Mouse (Mus musculus) spleen, postnatal 4 days (tissue): ENCODE results near the gene Vps53.

Experiments used
- DNase-seq, 2 experiments: peaks; one replicate each; pipeline ENCODE4 v3.0.0; 2022; ENCODE audit warnings: low spot score in 2 of 2

Vps53 gene

DNA sequence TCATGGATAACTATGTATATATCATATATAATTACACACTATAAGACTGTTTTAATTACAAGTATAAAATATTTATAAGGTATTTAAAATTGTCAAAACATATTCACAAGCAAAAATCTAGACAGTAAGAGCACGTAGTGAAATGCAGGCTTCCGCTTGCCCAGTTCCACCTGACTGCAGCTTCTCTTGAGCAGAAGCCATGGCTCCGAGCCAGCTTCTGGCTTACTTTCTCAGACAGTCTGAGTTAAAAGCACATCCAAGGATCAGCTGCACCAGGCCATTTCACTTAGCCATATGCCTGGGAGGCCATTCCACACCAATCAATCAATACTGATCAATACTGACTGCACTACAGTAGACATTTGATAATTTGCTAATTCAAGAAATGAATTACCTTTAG, 10.5 kb downstream of the Vps53 start:
- no peak for DNase-seq

- peak; percentile 57 to 84 for DNase-seq
Observed at GRCm38 (mm10) chr11:76167079-76167765, 12.2 kb downstream of the Vps53 start.

GRCm38 (mm10) chr11:76166657-76167056, 12.8 kb downstream of the Vps53 start:
- no peak for DNase-seq

DNA sequence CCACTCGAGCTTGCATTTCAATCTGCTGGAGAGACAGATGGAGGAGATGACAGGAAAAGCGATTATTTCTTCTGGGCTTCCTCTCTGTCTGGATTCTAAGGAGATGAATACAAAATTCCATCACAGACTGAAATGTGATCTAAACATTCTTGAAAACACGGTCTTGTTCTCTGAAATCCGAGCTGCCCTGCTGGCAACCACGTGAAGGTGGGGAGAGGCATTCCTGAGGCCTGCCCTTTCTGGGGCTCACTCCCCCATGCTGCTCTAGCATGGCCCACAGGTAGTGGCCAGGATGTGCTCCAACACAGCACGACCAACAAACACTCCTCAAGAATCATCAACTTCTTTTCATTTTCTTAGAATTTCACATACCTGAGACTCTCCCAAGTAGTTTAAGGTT, 19.2 kb downstream of the Vps53 start:
- DNase-seq = no peak

GRCm38 (mm10) chr11:76158375-76158774, 21.1 kb downstream of the Vps53 start:
- DNase-seq = no peak

GRCm38 (mm10) chr11:76154861-76155260, 24.6 kb downstream of the Vps53 start:
- no peak for DNase-seq

GRCm38 (mm10) chr11:76154200-76154599, 25.2 kb downstream of the Vps53 start:
- no peak for DNase-seq

GRCm38 (mm10) chr11:76153236-76153951, 26.1 kb downstream of the Vps53 start:
- DNase-seq = no peak

GRCm38 (mm10) chr11:76150980-76151379, 28.5 kb downstream of the Vps53 start:
- no peak for DNase-seq

DNA sequence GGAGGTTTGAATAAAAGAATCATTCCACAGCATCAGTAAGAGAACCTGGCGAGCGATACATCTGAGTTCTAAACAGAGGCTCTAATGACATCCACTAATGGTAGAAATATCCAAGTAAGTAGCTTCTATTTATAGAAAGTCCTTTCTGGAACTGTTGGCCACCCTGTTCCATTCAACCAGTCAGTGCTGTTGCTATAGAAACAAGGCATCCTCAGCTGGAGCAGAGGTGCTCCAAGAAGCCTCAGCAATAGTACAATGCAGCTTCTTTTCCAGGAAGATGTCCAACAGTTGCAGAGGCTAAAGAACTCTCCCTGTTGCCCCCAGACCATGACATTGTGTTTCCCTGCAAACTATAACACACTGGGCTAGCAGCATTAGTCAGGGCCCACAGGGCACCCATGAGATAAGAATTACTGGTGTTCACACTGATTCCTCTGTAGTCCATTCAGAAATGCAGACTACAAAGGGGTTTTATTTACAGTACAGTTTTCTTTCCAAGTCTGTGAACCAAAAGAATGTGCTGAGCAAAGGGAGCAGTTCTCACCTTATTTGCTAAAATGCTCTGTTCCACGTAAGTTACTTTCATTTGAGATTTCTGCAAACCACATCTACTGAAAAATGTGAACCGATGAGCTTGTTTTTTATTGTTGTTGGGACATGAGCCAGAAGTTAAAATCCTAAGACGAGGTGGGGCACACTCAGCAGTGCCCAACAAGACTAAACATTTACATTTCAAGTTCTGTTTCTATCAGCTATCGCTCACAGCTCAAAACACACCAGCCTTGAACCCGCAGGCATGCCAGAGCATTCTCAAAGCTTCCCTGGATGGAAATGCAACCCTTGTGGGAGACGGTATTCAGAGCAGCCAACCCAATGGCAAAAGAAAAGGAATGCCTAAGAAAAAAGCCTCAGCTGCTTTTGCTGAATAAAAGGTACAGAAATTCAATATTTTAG, 31.1 kb downstream of the Vps53 start:
- no peak for DNase-seq

DNA sequence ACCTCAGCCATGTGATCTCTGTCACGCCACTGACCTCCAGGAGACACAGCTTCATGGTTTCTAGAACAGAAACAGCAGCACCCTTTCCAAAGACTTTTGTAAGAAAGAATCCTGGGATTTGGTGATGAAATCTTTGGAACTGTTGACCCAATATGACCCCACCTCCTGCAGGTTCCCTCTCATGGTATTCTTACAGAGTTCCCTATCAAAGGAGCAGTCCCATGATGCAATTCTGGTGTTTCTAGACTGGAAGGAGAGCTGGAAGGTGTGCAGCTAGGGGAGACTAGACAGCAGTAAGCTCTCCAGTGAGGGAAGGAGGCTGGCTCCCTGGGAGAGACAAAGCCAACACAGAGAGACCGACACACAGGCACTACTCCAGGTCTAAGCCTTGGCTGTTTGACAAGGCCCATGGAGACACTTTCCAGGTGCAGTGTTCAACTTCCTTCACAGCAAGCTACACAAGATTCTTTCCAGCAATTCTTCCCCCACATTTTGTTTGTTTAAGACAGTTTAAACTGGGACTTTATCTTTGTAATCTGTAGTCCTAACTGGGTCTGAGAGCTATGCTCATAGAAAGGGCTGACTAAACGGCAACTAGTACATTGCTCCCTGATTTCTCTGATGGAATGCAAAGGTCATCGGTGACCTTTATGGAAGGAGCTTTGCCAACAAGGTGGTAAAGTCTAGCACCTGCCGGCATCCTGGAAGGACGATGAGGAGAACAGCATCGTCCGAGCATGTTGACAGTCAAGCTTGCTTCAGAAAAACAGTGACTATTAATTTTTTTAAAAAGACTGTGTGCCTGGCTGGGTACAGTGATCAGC, 33.0 kb downstream of the Vps53 start:
- DNase-seq = no peak

GRCm38 (mm10) chr11:76145169-76145568, 34.3 kb downstream of the Vps53 start:
- DNase-seq = no peak

- no peak for DNase-seq
Observed at GRCm38 (mm10) chr11:76144386-76144785, 35.1 kb downstream of the Vps53 start.

DNA sequence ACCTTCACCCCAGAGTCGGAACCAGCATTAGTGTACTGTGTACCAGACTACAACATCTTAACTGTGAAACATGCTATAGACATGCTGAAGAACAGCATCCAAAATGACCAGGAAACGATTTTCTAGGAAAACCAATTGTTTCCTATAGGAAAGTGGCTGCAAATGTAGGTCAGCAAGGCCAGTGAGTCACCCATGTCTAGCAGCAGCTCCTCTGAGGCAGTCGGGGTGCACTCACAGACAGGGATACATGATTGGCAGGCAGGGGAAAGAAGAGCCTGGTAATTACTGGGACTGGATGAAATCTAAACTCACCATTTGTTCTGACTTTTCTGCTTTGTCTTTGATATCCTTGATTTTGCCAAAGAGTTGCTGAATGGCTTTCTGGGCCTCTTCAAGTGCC, 41.5 kb downstream of the Vps53 start:
- no peak for DNase-seq

DNA sequence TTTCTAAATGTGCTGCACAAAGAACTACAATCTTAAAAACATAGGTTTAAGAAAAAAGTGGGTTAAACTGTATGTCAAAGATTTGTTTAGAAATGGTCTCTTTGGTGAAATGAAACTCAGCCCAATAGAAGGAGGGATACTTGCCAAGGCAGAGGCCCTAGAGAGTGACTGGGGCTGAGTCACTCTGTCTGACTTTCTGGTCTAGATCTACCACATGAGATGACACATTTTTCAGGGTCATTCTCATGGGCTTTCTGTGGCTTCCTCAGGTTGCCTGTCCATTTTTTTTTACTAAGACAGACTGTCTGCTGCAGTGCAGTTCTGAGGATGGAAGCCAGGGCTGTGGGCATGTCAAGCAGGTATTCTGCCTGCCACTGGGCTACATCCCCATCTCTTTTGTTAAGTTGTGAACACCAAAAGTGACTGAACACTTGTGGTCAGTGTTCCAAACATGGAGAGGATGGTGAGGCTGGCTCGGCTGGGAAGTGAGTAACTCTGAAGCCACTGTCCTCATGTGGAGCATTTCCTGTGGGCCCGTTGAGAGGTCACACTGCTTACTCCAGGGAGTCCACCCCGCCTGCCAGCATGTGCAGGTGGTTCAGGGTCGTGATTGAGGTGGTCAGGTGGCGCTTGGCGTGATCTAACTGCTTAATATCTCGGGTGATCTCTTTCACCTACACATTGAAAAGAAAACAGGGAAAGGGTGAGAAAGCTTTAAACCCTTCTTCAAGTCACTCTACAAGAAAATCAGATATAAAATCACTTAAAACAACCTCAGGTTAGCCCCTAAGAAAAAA, 43.6 kb downstream of the Vps53 start:
- DNase-seq = no peak

DNA sequence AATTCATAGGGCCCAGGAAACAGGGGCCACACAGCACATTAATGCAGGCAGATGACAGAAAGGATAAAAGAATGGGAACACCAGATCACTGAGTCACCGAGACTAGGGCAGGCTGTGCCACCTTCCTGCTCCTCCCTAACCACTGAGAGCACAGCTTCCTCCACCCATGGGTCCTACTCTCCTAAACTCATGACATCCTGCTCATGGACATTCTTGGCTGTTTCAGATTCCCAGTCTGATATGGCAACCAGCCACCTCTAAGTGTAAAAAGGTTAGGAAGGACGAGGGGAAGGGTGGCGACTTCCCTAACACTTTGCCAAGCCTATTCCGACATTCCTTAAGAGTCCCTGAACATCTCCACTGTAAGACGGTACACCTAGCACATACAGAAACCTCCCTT, 48.6 kb downstream of the Vps53 start:
- no peak for DNase-seq

DNA sequence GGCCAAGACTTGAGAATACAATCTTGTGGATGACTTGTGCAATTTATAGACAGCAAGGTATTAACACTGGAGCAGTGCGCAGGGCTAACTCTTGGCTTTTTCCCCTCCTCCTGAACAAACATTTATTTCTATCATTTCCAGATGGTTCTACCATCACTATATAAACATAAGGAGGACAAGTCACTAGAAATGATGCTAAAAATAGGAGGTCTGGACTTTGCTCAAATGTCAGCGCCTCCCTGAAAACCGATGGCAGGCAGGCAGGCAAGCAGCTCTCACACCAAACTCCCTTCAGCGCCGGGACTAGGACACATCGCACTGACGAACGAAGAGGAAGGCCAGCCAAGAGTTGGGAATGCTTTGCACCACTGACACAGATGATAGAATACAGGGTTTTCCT, 54.1 kb downstream of the Vps53 start:
- no peak for DNase-seq

- no peak for DNase-seq
Observed at GRCm38 (mm10) chr11:76123517-76123916, 55.9 kb downstream of the Vps53 start.

DNA sequence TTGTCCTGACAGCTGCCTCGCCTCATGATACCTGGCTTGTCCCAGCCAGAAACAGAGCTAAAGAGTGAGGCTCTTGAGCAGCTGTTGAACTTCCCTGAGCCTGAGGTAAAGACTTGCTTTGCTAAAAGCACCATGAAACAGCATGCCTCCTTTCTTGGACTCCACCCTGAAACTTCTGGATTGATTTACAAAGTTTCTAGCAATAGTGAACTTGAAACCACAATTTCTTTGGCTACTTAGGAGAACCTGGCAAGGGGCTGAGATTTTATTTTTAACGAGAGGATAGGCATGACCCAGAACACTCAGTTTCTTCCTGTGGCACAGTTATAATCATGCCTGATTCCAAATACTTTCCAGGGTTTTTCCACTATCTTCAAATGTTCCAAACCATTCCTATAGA, 56.9 kb downstream of the Vps53 start:
- DNase-seq = no peak

DNA sequence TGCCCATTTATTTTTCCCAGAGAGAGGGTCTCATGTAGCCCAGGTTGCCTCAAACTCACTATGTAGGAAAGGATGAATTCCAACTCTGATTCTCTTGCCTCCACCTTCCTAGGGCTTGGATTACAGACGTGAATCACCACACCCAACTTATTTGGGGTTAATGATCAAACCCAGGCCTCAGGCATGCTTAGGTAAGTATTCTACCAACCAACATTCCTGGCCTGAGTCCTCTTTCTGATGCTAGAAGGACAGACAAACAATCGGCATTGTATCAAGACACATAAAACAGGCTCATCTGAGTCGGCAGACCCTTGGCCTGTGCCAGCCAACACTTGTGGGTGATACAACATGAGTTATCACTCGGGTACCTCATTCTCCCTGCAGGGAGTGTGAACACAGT, 58.4 kb downstream of the Vps53 start:
- no peak for DNase-seq
